Mouse (Mus musculus) testis, adult 2 months (tissue): ENCODE measurements around the gene Smtnl1.

ENCODE experiments used
- CTCF ChIP-seq: fragments of 200-500 bp; IDR thresholded peaks from 2 replicates; pipeline ENCODE4 v1.5.1; 2012; ENCODE audit warnings: low read depth, mild to moderate bottlenecking, inconsistent platforms, low read length, moderate library complexity; ENCODE audit not compliant: control insufficient read depth, insufficient read depth, insufficient replicate concordance
- POLR2A ChIP-seq: fragments of 200-500 bp; IDR thresholded peaks from 2 replicates; pipeline ENCODE4 v1.6.1; 2012; ENCODE audit warnings: low read depth, mild to moderate bottlenecking, inconsistent platforms, low read length, moderate library complexity; ENCODE audit not compliant: control insufficient read depth

GRCm38 (mm10) chr2:84761840-84762239 lies 60.6 kb downstream of the Smtnl1 start:
- TF ChIP-seq POLR2A, result no peak
- no peak for TF ChIP-seq CTCF
